Mouse (Mus musculus) E14TG2a.4 (cell line): ENCODE data around the gene Pcx.

Experiments
- H3K27me3 ChIP-seq: 2 replicates; pipeline ENCODE4 v1.6.1; 2014; ENCODE audit warnings: low read length, control low read depth; ENCODE audit not compliant: insufficient read depth
- H3K36me3 ChIP-seq: 2 replicates; pipeline ENCODE4 v1.6.1; 2014; ENCODE audit warnings: low read length, control low read depth; ENCODE audit not compliant: insufficient read depth
- H3K4me1 ChIP-seq: replicated peaks from 2 replicates; pipeline ENCODE4 v1.6.1; 2014; ENCODE audit warnings: low read depth, low read length, control low read depth
- H3K4me3 ChIP-seq: replicated peaks from 2 replicates; pipeline ENCODE4 v1.5.1; 2014; ENCODE audit warnings: mild to moderate bottlenecking, low read length
- H3K9me3 ChIP-seq: 2 replicates; pipeline ENCODE4 v1.6.1; 2014; ENCODE audit warnings: low read length, control low read depth
- CTCF ChIP-seq: conservative IDR thresholded peaks from 2 replicates; pipeline ENCODE4 v1.5.1; 2014; ENCODE audit warnings: low read length
- NANOG ChIP-seq: IDR thresholded peaks from 2 replicates; pipeline ENCODE4 v1.6.1; 2014; ENCODE audit warnings: borderline replicate concordance, low read length, mixed read lengths
- POU5F1 ChIP-seq: IDR thresholded peaks from 2 replicates; pipeline ENCODE4 v1.6.1; 2014; ENCODE audit warnings: low read length, borderline replicate concordance

The Pcx gene

DNA sequence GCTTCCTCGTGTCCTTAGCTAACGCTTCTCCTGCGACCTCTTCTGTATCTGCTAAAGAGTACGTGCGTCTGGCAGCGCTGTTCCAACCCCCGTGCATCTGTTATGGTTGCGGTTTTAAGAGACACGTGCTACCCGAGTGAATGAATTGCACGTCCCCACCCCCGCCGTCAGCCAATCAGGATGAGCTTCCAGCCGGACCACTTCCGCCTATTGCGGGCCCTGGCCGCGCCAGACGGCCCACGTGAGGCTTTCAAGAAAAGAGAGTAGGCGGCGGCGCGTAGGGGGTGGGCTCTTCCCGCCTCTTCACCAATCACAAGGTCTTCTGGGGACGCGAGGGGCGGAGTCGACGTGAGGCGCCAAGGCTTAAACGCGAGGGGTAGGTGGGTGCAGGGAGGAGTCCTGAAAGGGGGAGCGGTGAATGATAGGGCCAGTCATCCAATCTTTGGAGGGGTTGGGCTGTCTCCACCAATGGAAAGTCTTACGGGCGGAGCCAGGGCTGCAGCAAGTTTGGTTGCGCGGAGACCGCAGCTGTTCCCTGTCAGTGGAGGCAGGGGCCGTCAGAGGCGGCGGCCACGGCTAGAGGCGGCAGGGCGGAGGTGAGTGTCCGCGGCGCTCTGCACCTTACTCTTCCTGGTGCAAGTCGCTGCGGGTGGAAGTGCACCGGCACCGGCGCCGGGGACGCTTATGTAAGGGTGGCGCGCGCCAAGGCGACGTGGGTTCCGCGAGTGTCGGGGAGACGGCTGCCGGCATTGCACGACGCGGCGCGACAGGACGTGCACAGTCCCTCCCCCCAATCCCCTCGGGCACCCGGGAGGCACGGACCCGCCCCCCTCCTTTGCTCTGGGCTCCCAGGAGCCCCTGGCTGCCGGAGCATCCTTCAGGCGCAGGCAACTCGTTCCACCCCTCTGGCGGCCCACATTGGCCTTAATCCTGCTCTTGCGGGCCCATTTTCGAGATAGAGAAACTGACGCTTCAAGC is at the start of gene Pcx:
Pcx (plus strand) TSS at position 487 of the 978 bp plus-strand sequence.
- H3K4me1 ChIP-seq = peaks cover 17% of the 10 kb centered on the region
- H3K9me3 ChIP-seq = no peaks in the 10 kb centered on the region
- H3K27me3 ChIP-seq = peaks cover 20% of the 10 kb centered on the region
- H3K4me3 ChIP-seq = peak within 1 kb of the TSS; percentile 93
- no peaks in the 10 kb centered on the region for H3K36me3 ChIP-seq
- no peak for TF ChIP-seq NANOG
- TF ChIP-seq CTCF = no peak
- TF ChIP-seq POU5F1 = no peak

- no peaks in the 10 kb centered on the region for H3K36me3 ChIP-seq
- H3K9me3 ChIP-seq = no peaks in the 10 kb centered on the region
- no peak overlapping the region for H3K4me3 ChIP-seq
- no peaks in the 10 kb centered on the region for H3K4me1 ChIP-seq
- H3K27me3 ChIP-seq = peaks cover 14% of the 10 kb centered on the region; the same call in 1 of the 2 replicates
- TF ChIP-seq POU5F1 = no peak
- no peak for TF ChIP-seq CTCF
- no peak for TF ChIP-seq NANOG
Observed at GRCm38 (mm10) chr19:4461981-4462380, 48.3 kb upstream of the Pcx start.

- no peaks in the 10 kb centered on the region for H3K9me3 ChIP-seq
- H3K36me3 ChIP-seq = no peaks in the 10 kb centered on the region
- no peak overlapping the region for H3K4me3 ChIP-seq
- no peak for TF ChIP-seq CTCF
- no peak for TF ChIP-seq NANOG
- no peak for TF ChIP-seq POU5F1
- H3K4me1 ChIP-seq = no peaks in the 10 kb centered on the region
- peaks cover 24% of the 10 kb centered on the region for H3K27me3 ChIP-seq
Observed at GRCm38 (mm10) chr19:4464666-4465065, 45.6 kb upstream of the Pcx start.

GRCm38 (mm10) chr19:4468363-4468762 is 41.9 kb upstream of the Pcx start:
- Histone ChIP-seq H3K36me3 (no peaks in the 10 kb centered on the region), H3K4me3 (no peak overlapping the region), H3K9me3 (0 out of 2 replicates have a peak, but pooled peaks cover 4% of the 10 kb centered on the region), H3K4me1 (no peaks in the 10 kb centered on the region), H3K27me3 (peaks cover 23% of the 10 kb centered on the region)
- TF ChIP-seq CTCF (peak; percentile 63), POU5F1 (no peak), NANOG (no peak)

GRCm38 (mm10) chr19:4473549-4473948 is 36.7 kb upstream of the Pcx start:
- Histone ChIP-seq H3K9me3 (0 out of 2 replicates have a peak, but pooled peaks cover 4% of the 10 kb centered on the region), H3K4me1 (peaks cover 13% of the 10 kb centered on the region), H3K4me3 (no peak overlapping the region), H3K27me3 (peaks cover 51% of the 10 kb centered on the region), H3K36me3 (no peaks in the 10 kb centered on the region)
- TF ChIP-seq CTCF (no peak), POU5F1 (no peak), NANOG (no peak)

DNA sequence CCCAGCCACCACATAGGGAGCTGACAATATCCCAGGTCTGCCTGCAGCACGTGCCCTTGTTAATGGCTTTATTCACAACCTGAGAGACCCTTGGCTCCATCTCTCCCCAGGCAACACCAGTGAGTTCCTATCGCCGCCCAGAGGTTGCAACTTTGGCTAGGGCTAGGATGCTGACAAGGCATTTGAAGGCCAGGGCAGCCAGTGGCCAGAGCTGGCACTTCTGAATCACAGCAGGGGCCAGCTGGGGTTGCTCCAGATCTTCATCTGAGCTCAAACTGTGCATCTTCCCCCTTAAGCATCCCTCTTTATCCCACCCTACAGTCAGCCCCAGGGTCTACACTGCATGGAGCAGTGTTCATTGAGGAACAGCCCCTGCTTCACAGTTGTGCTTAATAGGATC is 35.5 kb upstream of the Pcx start:
- TF ChIP-seq POU5F1 = no peak
- TF ChIP-seq CTCF = no peak
- H3K27me3 ChIP-seq = peaks cover 53% of the 10 kb centered on the region
- no peaks in the 10 kb centered on the region for H3K36me3 ChIP-seq
- 0 out of 2 replicates have a peak, but pooled peaks cover 4% of the 10 kb centered on the region for H3K9me3 ChIP-seq
- H3K4me1 ChIP-seq = peaks cover 13% of the 10 kb centered on the region
- H3K4me3 ChIP-seq = no peak overlapping the region

DNA sequence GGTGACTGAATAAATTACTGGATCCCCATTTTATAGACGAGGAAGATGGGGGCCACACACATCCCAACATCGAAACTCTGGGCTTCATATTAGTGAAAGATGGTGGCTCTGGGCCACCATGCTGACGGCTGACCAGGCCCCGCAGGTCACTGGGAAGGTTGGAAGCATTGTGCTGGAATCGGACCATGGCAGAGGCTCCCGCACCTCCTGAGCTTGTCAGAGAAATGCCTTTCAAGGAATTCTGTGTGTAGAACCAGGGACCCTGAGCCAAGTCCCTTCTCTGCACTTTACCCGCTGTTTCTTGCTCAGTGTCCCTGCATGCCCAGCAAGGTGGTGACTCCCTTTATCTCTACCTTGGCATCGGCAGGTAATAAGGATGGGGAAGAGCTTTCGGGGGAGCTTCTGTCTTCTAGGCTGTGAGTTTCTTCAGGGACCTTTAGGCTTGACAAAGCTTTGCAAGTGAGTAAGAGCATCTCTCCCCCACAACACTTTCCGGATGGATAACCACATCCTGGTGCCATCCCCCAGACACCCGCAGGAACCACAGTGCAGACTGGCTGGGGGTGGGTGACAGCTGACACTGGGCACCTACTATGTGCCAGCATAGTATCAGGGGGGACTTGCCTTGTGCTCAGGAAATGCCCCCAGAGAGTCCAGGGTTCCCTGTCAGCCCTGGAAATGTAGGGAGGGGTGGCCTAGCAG is 34.9 kb upstream of the Pcx start:
- Histone ChIP-seq H3K4me1 (peaks cover 13% of the 10 kb centered on the region), H3K27me3 (peaks cover 57% of the 10 kb centered on the region), H3K36me3 (no peaks in the 10 kb centered on the region), H3K4me3 (no peak overlapping the region), H3K9me3 (no peaks in the 10 kb centered on the region)
- TF ChIP-seq NANOG (no peak), CTCF (no peak), POU5F1 (no peak)

GRCm38 (mm10) chr19:4476601-4477257 is 33.5 kb upstream of the Pcx start:
- Histone ChIP-seq H3K4me1 (peaks cover 13% of the 10 kb centered on the region), H3K27me3 (peaks cover 57% of the 10 kb centered on the region), H3K9me3 (no peaks in the 10 kb centered on the region), H3K4me3 (peak overlapping the region; percentile 84), H3K36me3 (no peaks in the 10 kb centered on the region)
- TF ChIP-seq POU5F1 = no peak
- TF ChIP-seq NANOG = no peak
- TF ChIP-seq CTCF = no peak
